Mouse (Mus musculus) CH12.LX (cell line): ENCODE data around the gene Lyg2. TPM values are rescaled to one million over a fixed set of nuclear protein-coding genes. Genes with fewer than 3 reads are reported as not detected.

Source experiments
- DNase-seq: peaks from one replicate; pipeline ENCODE4 v3.0.0-alpha.2; 2013; ENCODE audit errors: extremely low read depth
- H3K27ac ChIP-seq: 2 replicates; pipeline ENCODE4 v1.5.1; 2012; ENCODE audit warnings: low read depth, mild to moderate bottlenecking, control low read depth, moderate library complexity; ENCODE audit not compliant: insufficient read depth
- H3K27me3 ChIP-seq: replicated peaks from 2 replicates; pipeline ENCODE3; 2012; ENCODE audit warnings: inconsistent platforms
- H3K36me3 ChIP-seq, 2 experiments: replicated peaks in 1 of 2; 2 replicates each; pipeline versions ENCODE3 to v1.6.1; 2012; ENCODE audit warnings: inconsistent platforms in 1 of 2, low read length in 1 of 2, mild to moderate bottlenecking in 1 of 2, mixed read lengths in 1 of 2, moderate library complexity in 1 of 2; ENCODE audit not compliant: control insufficient read depth in 1 of 2, insufficient read depth in 1 of 2
- H3K4me1 ChIP-seq, 2 experiments: 2 replicates each; pipeline ENCODE4 v1.6.1; 2012; ENCODE audit warnings: inconsistent platforms in 1 of 2, moderate library complexity in 1 of 2; ENCODE audit not compliant: insufficient read depth in 2 of 2, control insufficient read depth in 1 of 2
- H3K4me2 ChIP-seq: 2 replicates; pipeline ENCODE4 v1.6.1; 2012; ENCODE audit warnings: low read depth, mild to moderate bottlenecking, control low read depth; ENCODE audit not compliant: poor library complexity, insufficient read depth, severe bottlenecking
- H3K4me3 ChIP-seq, 3 experiments: fragments of 150-350 bp in 1 of 3; sonication (generic) in 1 of 3; replicated peaks in 1 of 3; 2 replicates each; pipeline versions ENCODE3 to v1.5.1; 2011 to 2012; ENCODE audit warnings: low read depth in 2 of 3, low read length in 2 of 3, mild to moderate bottlenecking in 2 of 3, moderate library complexity in 2 of 3, control low read depth in 1 of 3, improper control_type of control experiment in 1 of 3, inconsistent platforms in 1 of 3, mixed read lengths in 1 of 3; ENCODE audit not compliant: poor library complexity in 1 of 3
- H3K79me2 ChIP-seq: replicated peaks from 2 replicates; pipeline ENCODE4 v1.6.1; 2012; ENCODE audit warnings: mild to moderate bottlenecking, moderate library complexity; ENCODE audit not compliant: control insufficient read depth, poor library complexity, insufficient read depth, severe bottlenecking; ENCODE audit errors: extremely low read depth
- H3K9ac ChIP-seq: 2 replicates; pipeline ENCODE4 v1.6.1; 2012; ENCODE audit warnings: low read depth, mild to moderate bottlenecking, control low read depth, moderate library complexity; ENCODE audit not compliant: insufficient read depth
- H3K9me3 ChIP-seq: replicated peaks from 2 replicates; pipeline ENCODE3; 2012; ENCODE audit warnings: low read length, inconsistent platforms, mixed read lengths
- CHD1 ChIP-seq: IDR thresholded peaks from 2 replicates; pipeline ENCODE4 v1.6.1; 2012; ENCODE audit warnings: low read depth, low read length, improper control_type of control experiment, inconsistent platforms
- CHD2 ChIP-seq: IDR thresholded peaks from 2 replicates; pipeline ENCODE4 v1.6.1; 2011; ENCODE audit warnings: low read length, improper control_type of control experiment
- E2F4 ChIP-seq: IDR thresholded peaks from 2 replicates; pipeline ENCODE4 v1.6.1; 2011; ENCODE audit warnings: low read depth, low read length, improper control_type of control experiment; ENCODE audit not compliant: insufficient replicate concordance
- ETS1 ChIP-seq: conservative IDR thresholded peaks from 2 replicates; pipeline ENCODE4 v1.6.1; 2012; ENCODE audit warnings: low read depth, mild to moderate bottlenecking, inconsistent platforms, low read length, improper control_type of control experiment, moderate library complexity
- GABPA ChIP-seq: IDR thresholded peaks from 2 replicates; pipeline ENCODE4 v1.6.1; 2012; ENCODE audit warnings: low read depth, low read length, improper control_type of control experiment, inconsistent platforms; ENCODE audit not compliant: insufficient replicate concordance
- IRF4 ChIP-seq: IDR thresholded peaks from 2 replicates; pipeline ENCODE4 v1.6.1; 2014; ENCODE audit warnings: low read depth, mild to moderate bottlenecking, inconsistent platforms, low read length, improper control_type of control experiment
- JUN ChIP-seq: IDR thresholded peaks from 2 replicates; pipeline ENCODE4 v1.6.1; 2011; ENCODE audit warnings: low read depth, mild to moderate bottlenecking, low read length, improper control_type of control experiment, moderate library complexity; ENCODE audit not compliant: insufficient read depth
- JUND ChIP-seq: conservative IDR thresholded peaks from 2 replicates; pipeline ENCODE4 v1.6.1; 2011; ENCODE audit warnings: low read depth, low read length, improper control_type of control experiment
- MAFK ChIP-seq: IDR thresholded peaks from 2 replicates; pipeline ENCODE4 v1.6.1; 2011; ENCODE audit warnings: low read length, improper control_type of control experiment; ENCODE audit not compliant: insufficient replicate concordance
- MAX ChIP-seq: IDR thresholded peaks from 2 replicates; pipeline ENCODE4 v1.6.1; 2011; ENCODE audit warnings: low read length, improper control_type of control experiment
- MAZ ChIP-seq: IDR thresholded peaks from 2 replicates; pipeline ENCODE4 v1.6.1; 2012; ENCODE audit warnings: low read depth, mild to moderate bottlenecking, inconsistent platforms, low read length, improper control_type of control experiment, moderate library complexity
- MEF2A ChIP-seq: IDR thresholded peaks from 2 replicates; pipeline ENCODE4 v1.6.1; 2014; ENCODE audit warnings: low read depth, mild to moderate bottlenecking, inconsistent platforms, low read length, improper control_type of control experiment, borderline replicate concordance
- NELFE ChIP-seq: IDR thresholded peaks from 2 replicates; pipeline ENCODE4 v1.6.1; 2011; ENCODE audit warnings: low read depth, low read length, improper control_type of control experiment
- RAD21 ChIP-seq: IDR thresholded peaks from 2 replicates; pipeline ENCODE4 v1.6.1; 2011; ENCODE audit warnings: low read depth, mild to moderate bottlenecking, low read length, improper control_type of control experiment, moderate library complexity
- SIN3A ChIP-seq: IDR thresholded peaks from 2 replicates; pipeline ENCODE4 v1.6.1; 2012; ENCODE audit warnings: low read length, improper control_type of control experiment, inconsistent platforms
- TBP ChIP-seq: conservative IDR thresholded peaks from 2 replicates; pipeline ENCODE4 v1.6.1; 2011; ENCODE audit warnings: low read depth, low read length, improper control_type of control experiment
- UBTF ChIP-seq: IDR thresholded peaks from 2 replicates; pipeline ENCODE4 v1.6.1; 2012; ENCODE audit warnings: low read depth, mild to moderate bottlenecking, inconsistent platforms, low read length, improper control_type of control experiment, moderate library complexity
- USF1 ChIP-seq: IDR thresholded peaks from 2 replicates; pipeline ENCODE4 v1.6.1; 2014; ENCODE audit warnings: low read depth, mild to moderate bottlenecking, inconsistent platforms, low read length, improper control_type of control experiment
- USF2 ChIP-seq: conservative IDR thresholded peaks from 2 replicates; pipeline ENCODE4 v1.6.1; 2011; ENCODE audit warnings: low read depth, low read length, improper control_type of control experiment
- ZC3H11A ChIP-seq: IDR thresholded peaks from 2 replicates; pipeline ENCODE4 v1.6.1; 2012; ENCODE audit warnings: low read depth, mild to moderate bottlenecking, inconsistent platforms, low read length, improper control_type of control experiment
- ZKSCAN1 ChIP-seq: IDR thresholded peaks from 2 replicates; pipeline ENCODE4 v1.6.1; 2012; ENCODE audit warnings: low read depth, inconsistent platforms, low read length, improper control_type of control experiment, borderline replicate concordance
- ZMIZ1 ChIP-seq: IDR thresholded peaks from 2 replicates; pipeline ENCODE4 v1.6.1; 2012; ENCODE audit warnings: low read depth, mild to moderate bottlenecking, inconsistent platforms, low read length, improper control_type of control experiment
- dilution Hi-C: fragments of 300-500 bp; cut with MboI; formaldehyde crosslinking; loops from 2 replicates; pipeline ENCODE4 v1.14.3; 2020; ENCODE audit warnings: low sequenced_read_pairs; ENCODE audit not compliant: extremely low pct_unique_long_range_greater_than_20kb, extremely low pct_ligation_motif_present
- in situ Hi-C: fragments of 300-500 bp; cut with MboI; formaldehyde crosslinking; loops from 3 replicates; pipeline ENCODE4 v1.14.3; 2019; ENCODE audit warnings: low sequenced_read_pairs, low pct_ligation_motif_present, low pct_unique_long_range_greater_than_20kb, mixed read lengths
- polyA plus RNA-seq: library from polyadenylated mRNA; unstranded; fragments of >175 nt; gene quantifications from 2 replicates; pipeline ENCODE4 v1.2.1, GENCODE M21; 2012; ENCODE audit warnings: low read depth; ENCODE audit not compliant: insufficient read length
- total RNA-seq, 2 experiments: library from RNA; depleted of rRNA; stranded (reverse); fragments of 300-350 nt in 1 of 2; fragments of >200 nt in 1 of 2; gene quantifications; 2 replicates each; pipeline ENCODE4 v1.2.3; 2012 to 2014

Gene Lyg2
- total and polyA plus RNA-seq, 3 experiments, result not detected

GRCm38 (mm10) chr1:37958516-37958915, 42.2 kb upstream of the Lyg2 start:
- Histone ChIP-seq H3K27ac (no peak overlapping the region), H3K27me3 (peaks cover 3% of the 10 kb centered on the region), H3K4me3 (no peak overlapping the region), H3K79me2 (no peaks in the 10 kb centered on the region), H3K9me3 (peaks cover 2% of the 10 kb centered on the region), H3K36me3 (no peaks in the 10 kb centered on the region), H3K4me2 (no peak overlapping the region), H3K4me1 (no peaks in the 10 kb centered on the region), H3K9ac (no peak overlapping the region)
- in situ Hi-C loops, result no loop called here
- dilution Hi-C loops, result no loop called here
- TF ChIP-seq MAFK (no peak), NELFE (no peak), IRF4 (no peak), TBP (no peak), RAD21 (no peak), E2F4 (no peak), MEF2A (no peak), ZC3H11A (no peak), GABPA (no peak), SIN3A (no peak), JUND (no peak), ZMIZ1 (no peak), ETS1 (no peak), JUN (no peak), MAZ (no peak), ZKSCAN1 (no peak), USF2 (no peak), USF1 (no peak), UBTF (no peak), MAX (no peak)
- DNase-seq, result no peak

GRCm38 (mm10) chr1:37957659-37958058, 41.4 kb upstream of the Lyg2 start, which contains the start of gene Lyg1:
Gene Lyg1 (minus strand): TSS chr1:37957759.
- dilution Hi-C loops (no loop called here), in situ Hi-C loops (no loop called here)
- TF ChIP-seq CHD2 (no peak), CHD1 (no peak), MAFK (peak; percentile 46; the same call in 1 of the 2 replicates)
- H3K4me2 ChIP-seq, result no peak within 1 kb of the TSS
- H3K9me3 ChIP-seq, result peaks cover 2% of the 10 kb centered on the region
- H3K79me2 ChIP-seq, result no peaks in the 10 kb centered on the region
- peaks cover 3% of the 10 kb centered on the region for H3K27me3 ChIP-seq
- H3K4me1 ChIP-seq, result no peaks in the 10 kb centered on the region
- no peak within 1 kb of the TSS for H3K27ac ChIP-seq
- no peak for DNase-seq
- H3K9ac ChIP-seq, result no peak within 1 kb of the TSS
- H3K36me3 ChIP-seq, result no peaks in the 10 kb centered on the region
- H3K4me3 ChIP-seq, result no peak within 1 kb of the TSS
